ENCODE assay signal across 8 mouse cellular contexts in genomic region chr14:19752276-19752675, GRCm38 (mm10). TPM values are rescaled to one million over a fixed set of nuclear protein-coding genes. Genes with fewer than 3 reads are reported as not detected.
DNase-seq lines count a peak whose midpoint lies in the region; ATAC-seq lines count a peak whose summit lies in the region.

No protein-coding gene starts in this region.

- H3K4me2 ChIP-seq in heart, embryonic 15.5 days: peak overlapping the region; percentile 90
- peak overlapping the region; percentile 90 for H3K4me2 ChIP-seq in liver, embryonic 11.5 days

- peaks cover 65% of the 10 kb centered on the region for H3K27me3 ChIP-seq in megakaryocyte, embryonic 14.5 days (replicated peaks)
- H3K27me3 ChIP-seq in heart, embryonic 15.5 days: no peaks in the 10 kb centered on the region
- H3K27me3 ChIP-seq in liver, embryonic 11.5 days (replicated peaks; ENCODE audit: control insufficient read depth, insufficient read depth, low read length): peaks cover 14% of the 10 kb centered on the region; the same call in 1 of the 2 replicates

- ATAC-seq in megakaryocyte, adult 5-6 weeks (ENCODE audit: poor library complexity, severe bottlenecking): no peak
- no peak for ATAC-seq in heart, embryonic 15.5 days (replicated peaks; ENCODE audit: insufficient number of reproducible peaks, insufficient read depth, low FRiP score, low read depth)
- no peak for ATAC-seq in liver, embryonic 11.5 days (replicated peaks; ENCODE audit: low FRiP score)

- H3K9me3 ChIP-seq in megakaryocyte, embryonic 14.5 days: peaks cover 3% of the 10 kb centered on the region; the same call in 1 of the 2 replicates
- no peaks in the 10 kb centered on the region for H3K9me3 ChIP-seq in heart, embryonic 15.5 days (replicated peaks)
- no peaks in the 10 kb centered on the region for H3K9me3 ChIP-seq in liver, embryonic 11.5 days (ENCODE audit: control insufficient read depth, low read length)

- no peak for DNase-seq in liver, embryonic 11.5 days (ENCODE audit: low spot score)
- peak; percentile 35 for DNase-seq in testis, postnatal 14 days (ENCODE audit: low spot score)
- no peak for DNase-seq in spleen, adult 12 weeks (ENCODE audit: low spot score)
- no peak for DNase-seq in T-cell, adult 2 months (ENCODE audit: low spot score)
- DNase-seq in left cerebral cortex, adult 11 months (ENCODE audit: low spot score): no peak

- peak overlapping the region; percentile 86 for H3K27ac ChIP-seq in heart, embryonic 15.5 days
- no peak overlapping the region for H3K27ac ChIP-seq in liver, embryonic 11.5 days (ENCODE audit: low read depth, low read length)

- 3% methylated on average over 21 of the region's 21 CpGs for WGBS in heart, embryonic 15.5 days
- 8% methylated on average over 21 of the region's 21 CpGs for WGBS in liver, embryonic 11.5 days

- H3K36me3 ChIP-seq in megakaryocyte, embryonic 14.5 days (replicated peaks; ENCODE audit: low read length): no peaks in the 10 kb centered on the region
- peaks cover 14% of the 10 kb centered on the region; the same call in 1 of the 2 replicates for H3K36me3 ChIP-seq in heart, embryonic 15.5 days
- no peaks in the 10 kb centered on the region for H3K36me3 ChIP-seq in liver, embryonic 11.5 days (ENCODE audit: control insufficient read depth, insufficient read depth, low read length)

- H3K9ac ChIP-seq in heart, embryonic 15.5 days: peak overlapping the region; percentile 68
- peak overlapping the region; percentile 46 for H3K9ac ChIP-seq in liver, embryonic 11.5 days (ENCODE audit: low read depth, low read length)

- peak overlapping the region; percentile 92 for H3K4me3 ChIP-seq in megakaryocyte, embryonic 14.5 days (replicated peaks)
- peak overlapping the region; percentile 63 for H3K4me3 ChIP-seq in heart, embryonic 15.5 days
- peak overlapping the region; percentile 65 for H3K4me3 ChIP-seq in liver, embryonic 11.5 days (ENCODE audit: low read depth, low read length)

- peaks cover 21% of the 10 kb centered on the region for H3K4me1 ChIP-seq in megakaryocyte, embryonic 14.5 days
- peaks cover 32% of the 10 kb centered on the region for H3K4me1 ChIP-seq in heart, embryonic 15.5 days (replicated peaks)
- H3K4me1 ChIP-seq in liver, embryonic 11.5 days (replicated peaks; ENCODE audit: control insufficient read depth, insufficient read depth, low read length): peaks cover 13% of the 10 kb centered on the region

RNA-seq across cellular contexts. Expression of gene Nid2, which starts 1.2 kb away (rescaled TPM):
- polyA plus RNA-seq in megakaryocyte, embryonic 14.5 days (2012; ENCODE audit: insufficient read depth, low replicate concordance): 0.15 and 0.34 TPM in 2 replicates
- 0.27 and 0.34 TPM in 2 replicates for total RNA-seq in megakaryocyte, adult 5-6 weeks (2015)
- total RNA-seq in megakaryocyte, adult 5-6 weeks (2017): 0.45 and 2.2 TPM in 2 replicates
- polyA plus RNA-seq in heart, embryonic 15.5 days (2015; fragmentation: Nextera tagmentation; extraction: Ambion mirVana): 84.4 and 116 TPM in 2 replicates
- 44.1 and 45.2 TPM in 2 replicates for polyA plus RNA-seq in liver, embryonic 11.5 days (2014; fragmentation: Nextera tagmentation; extraction: Ambion mirVana)

Comparison
In these comparisons a context has a peak if more than half of its experiments do, and no peak if none do; other contexts are left out.
1. RNA of gene Nid2, which starts 1.2 kb away (polyA plus RNA-seq): 84.4 to 116 TPM in heart, embryonic 15.5 days and 44.1 to 45.2 TPM in liver, embryonic 11.5 days; 0.15 to 0.34 TPM in megakaryocyte, embryonic 14.5 days; every median in the first group is over 10 times any median in the second.
2. Peak in every context shown above with its lines, with median percentiles within 50 percentile points of each other: H3K4me3 ChIP-seq.